Mouse (Mus musculus): Measurements from ENCODE around the gene Cox7a2.

Gene Cox7a2

GRCm38 (mm10) chr9:79759385-79760005 lies at the start of gene Cox7a2:
Gene Cox7a2, minus strand, starts transcription at chr9:79759878.
- peak; percentile 97 for DNase-seq

- no peak for DNase-seq
These were observed 49.7 kb upstream of the Cox7a2 start for GRCm38 (mm10) chr9:79809411-79809810.

- DNase-seq = no peak
These were observed 47.5 kb upstream of the Cox7a2 start for GRCm38 (mm10) chr9:79807178-79807577.

GRCm38 (mm10) chr9:79806317-79807075 lies 46.8 kb upstream of the Cox7a2 start:
- DNase-seq = no peak

GRCm38 (mm10) chr9:79805426-79805825 lies 45.7 kb upstream of the Cox7a2 start:
- DNase-seq = peak; percentile 9

- DNase-seq = peak; percentile 59
These were observed 36.9 kb upstream of the Cox7a2 start for GRCm38 (mm10) chr9:79796461-79797135.

- peak; percentile 12 for DNase-seq
These were observed 35.4 kb upstream of the Cox7a2 start for GRCm38 (mm10) chr9:79795076-79795475.

- DNase-seq = peak; percentile 96
These were observed 33.5 kb upstream of the Cox7a2 start, which contains the start of gene Tmem30a for GRCm38 (mm10) chr9:79792841-79793835. Gene Tmem30a, minus strand, starts transcription at chr9:79793507.

GRCm38 (mm10) chr9:79785794-79786085 lies 26.1 kb upstream of the Cox7a2 start:
- DNase-seq = no peak

- DNase-seq = no peak
These were observed 25.5 kb upstream of the Cox7a2 start for GRCm38 (mm10) chr9:79784934-79785793.

GRCm38 (mm10) chr9:79784439-79784838 lies 24.8 kb upstream of the Cox7a2 start:
- no peak for DNase-seq

- no peak for DNase-seq
These were observed 19.7 kb upstream of the Cox7a2 start for GRCm38 (mm10) chr9:79779354-79779753.

- peak; percentile 29 for DNase-seq
These were observed 7.4 kb upstream of the Cox7a2 start for GRCm38 (mm10) chr9:79766991-79767545.

GRCm38 (mm10) chr9:79765329-79765728 lies 5.7 kb upstream of the Cox7a2 start:
- peak; percentile 14 for DNase-seq

- DNase-seq = no peak
These were observed 2.8 kb upstream of the Cox7a2 start for GRCm38 (mm10) chr9:79762519-79762918.

GRCm38 (mm10) chr9:79760076-79760475 lies 398 bp upstream of the Cox7a2 start:
- no peak for DNase-seq

- DNase-seq = no peak
These were observed 4.4 kb downstream of the Cox7a2 start for GRCm38 (mm10) chr9:79755311-79755710.

- no peak for DNase-seq
These were observed 7.8 kb downstream of the Cox7a2 start for GRCm38 (mm10) chr9:79751846-79752245.

- DNase-seq = no peak
These were observed 9.0 kb downstream of the Cox7a2 start for GRCm38 (mm10) chr9:79750709-79751108.

GRCm38 (mm10) chr9:79745036-79745435 lies 14.6 kb downstream of the Cox7a2 start:
- DNase-seq = no peak

- no peak for DNase-seq
These were observed 24.1 kb downstream of the Cox7a2 start for GRCm38 (mm10) chr9:79735608-79736007.

All from kidney, adult 11 months (tissue).